Mouse (Mus musculus): ENCODE measurements at regions not wholly inside any gene's neighbourhood (a gene's known extent, or its start where the extent isn't known, plus 50 kb on each side); places are given as distances from the start of the nearest gene placed in this dataset.

GRCm38 (mm10) chr12:12147847-12148246 is 114.1 kb upstream of the Fam49a start:
- TF ChIP-seq CTCF (IDR thresholded peaks at IDR 0.05; ENCODE audit: low read depth) (no peak), EP300 (IDR thresholded peaks at IDR 0.05; ENCODE audit: low read depth) (no peak)
